Mouse (Mus musculus) testis, adult 2 months (tissue): Measurements from ENCODE around the gene Ppp1r3f.

Experiments
- CTCF ChIP-seq: fragments of 200-500 bp; IDR thresholded peaks from 2 replicates; pipeline ENCODE4 v1.5.1; 2012; ENCODE audit warnings: low read depth, mild to moderate bottlenecking, inconsistent platforms, low read length, moderate library complexity; ENCODE audit not compliant: control insufficient read depth, insufficient read depth, insufficient replicate concordance
- POLR2A ChIP-seq: fragments of 200-500 bp; IDR thresholded peaks from 2 replicates; pipeline ENCODE4 v1.6.1; 2012; ENCODE audit warnings: low read depth, mild to moderate bottlenecking, inconsistent platforms, low read length, moderate library complexity; ENCODE audit not compliant: control insufficient read depth

DNA sequence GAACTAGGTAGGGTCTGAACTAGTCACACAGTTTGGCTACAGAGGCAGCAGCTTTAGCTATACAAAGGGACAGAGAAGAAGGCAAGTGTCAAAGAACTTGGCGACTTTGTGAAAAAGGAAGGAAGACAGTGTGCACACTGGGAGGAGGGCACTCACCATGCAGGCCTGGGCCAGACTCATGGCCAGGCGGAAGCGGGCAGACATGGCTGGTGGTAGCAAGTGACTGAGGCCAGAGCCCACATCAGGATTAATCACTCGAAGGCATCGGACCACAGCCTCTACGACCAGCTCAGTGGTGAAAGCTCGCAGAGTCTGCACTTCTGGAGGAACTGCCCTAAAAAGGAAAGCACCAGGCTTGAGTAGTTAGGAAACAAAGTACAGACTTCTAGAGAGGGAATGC lies 29.9 kb upstream of the Ppp1r3f start:
- TF ChIP-seq CTCF = no peak
- no peak for TF ChIP-seq POLR2A
